Mouse (Mus musculus) midbrain, embryonic 16.5 days (tissue): ENCODE data around the gene Hpcal1. TPM values are rescaled to one million over a fixed set of nuclear protein-coding genes. Genes with fewer than 3 reads are reported as not detected.

Source experiments
- ATAC-seq: fragments of 200-750 bp; cut with Nextera tagmentation; 2 replicates; pipeline ENCODE4 v1.8.0; 2017; ENCODE audit warnings: moderate TSS enrichment
- H3K27ac ChIP-seq: fragments of 300-500 bp; sonication (generic); 2 replicates; pipeline ENCODE4 v1.5.1; 2014; ENCODE audit warnings: mild to moderate bottlenecking, low read length, mixed read lengths
- H3K27me3 ChIP-seq: fragments of 300-500 bp; sonication (generic); 2 replicates; pipeline ENCODE4 v1.6.1; 2014; ENCODE audit warnings: low read depth, low read length, mixed read lengths; ENCODE audit not compliant: control insufficient read depth, insufficient read depth
- H3K36me3 ChIP-seq: fragments of 300-500 bp; sonication (generic); 2 replicates; pipeline ENCODE4 v1.6.1; 2014; ENCODE audit warnings: mild to moderate bottlenecking, low read length, moderate library complexity, mixed read lengths; ENCODE audit not compliant: control insufficient read depth, insufficient read depth
- H3K4me1 ChIP-seq: fragments of 300-500 bp; sonication (generic); 2 replicates; pipeline ENCODE4 v1.6.1; 2014; ENCODE audit warnings: mild to moderate bottlenecking, low read length, mixed read lengths; ENCODE audit not compliant: control insufficient read depth, insufficient read depth
- H3K4me2 ChIP-seq: fragments of 300-500 bp; sonication (generic); 2 replicates; pipeline ENCODE4 v1.6.1; 2014; ENCODE audit warnings: mild to moderate bottlenecking, low read length, mixed read lengths
- H3K4me3 ChIP-seq: fragments of 300-500 bp; sonication (generic); 2 replicates; pipeline ENCODE4 v1.5.1; 2014; ENCODE audit warnings: low read depth, mild to moderate bottlenecking, low read length, moderate library complexity, mixed read lengths
- H3K9ac ChIP-seq: fragments of 300-500 bp; sonication (generic); 2 replicates; pipeline ENCODE4 v1.6.1; 2014; ENCODE audit warnings: low read depth, low read length, mixed read lengths
- H3K9me3 ChIP-seq: fragments of 300-500 bp; sonication (generic); replicated peaks from 2 replicates; pipeline ENCODE4 v1.6.1; 2014; ENCODE audit warnings: mild to moderate bottlenecking, low read length, mixed read lengths; ENCODE audit not compliant: control insufficient read depth, poor library complexity, severe bottlenecking
- WGBS: fragments of 180-500 bp; shearing (Covaris S2); extraction: QIAGEN DNeasy Blood & Tissue Kit; methylation state at CpG from one replicate; pipeline ENCODE4 v1.1.7; 2014; 5-methylcytosine and 5-hydroxymethylcytosine counted together
- polyA plus RNA-seq: library from polyadenylated mRNA; unstranded; fragments of >200 nt; fragmentation: Nextera tagmentation; extraction: Ambion mirVana; gene quantifications from 2 replicates; pipeline ENCODE4 v1.2.1, GENCODE M21; 2015

Gene Hpcal1
- polyA plus RNA-seq, 1 experiment from 2014 or later = 107 TPM

GRCm38 (mm10) chr12:17679571-17679970 lies 11.1 kb upstream of the Hpcal1 start:
- no peak for ATAC-seq
- Histone ChIP-seq H3K4me3 (no peak overlapping the region), H3K4me2 (no peak overlapping the region), H3K27ac (no peak overlapping the region), H3K36me3 (no peaks in the 10 kb centered on the region), H3K9ac (no peak overlapping the region), H3K9me3 (no peaks in the 10 kb centered on the region), H3K4me1 (no peaks in the 10 kb centered on the region), H3K27me3 (no peaks in the 10 kb centered on the region)
- WGBS = 95% methylated on average over 4 of the region's 4 CpGs

DNA sequence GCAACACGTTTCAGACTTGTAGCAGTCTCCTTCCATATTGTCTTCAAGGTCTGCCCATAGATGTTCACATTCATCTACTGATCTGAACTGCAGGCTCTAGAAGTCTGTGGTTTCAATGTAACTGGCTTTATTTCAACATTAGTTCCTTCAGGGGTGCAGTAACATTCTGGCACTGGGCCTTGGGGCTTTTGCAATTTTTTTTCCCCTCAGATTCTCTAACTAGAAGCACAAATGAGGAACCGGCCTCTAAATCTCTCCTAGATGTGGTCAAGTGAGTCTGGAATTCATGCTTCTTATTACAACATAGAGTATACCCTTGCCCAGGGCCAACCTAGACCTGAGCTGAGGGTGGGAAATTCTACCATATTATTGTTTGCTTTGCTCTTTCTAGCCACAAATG lies 8.5 kb upstream of the Hpcal1 start:
- H3K4me2 ChIP-seq = no peak overlapping the region
- H3K4me3 ChIP-seq = no peak overlapping the region
- no peak for ATAC-seq
- H3K9me3 ChIP-seq = no peaks in the 10 kb centered on the region
- WGBS = 89% methylated on average over 2 of the region's 2 CpGs
- H3K9ac ChIP-seq = no peak overlapping the region
- H3K27ac ChIP-seq = no peak overlapping the region
- H3K4me1 ChIP-seq = no peaks in the 10 kb centered on the region
- H3K36me3 ChIP-seq = no peaks in the 10 kb centered on the region
- H3K27me3 ChIP-seq = no peaks in the 10 kb centered on the region

DNA sequence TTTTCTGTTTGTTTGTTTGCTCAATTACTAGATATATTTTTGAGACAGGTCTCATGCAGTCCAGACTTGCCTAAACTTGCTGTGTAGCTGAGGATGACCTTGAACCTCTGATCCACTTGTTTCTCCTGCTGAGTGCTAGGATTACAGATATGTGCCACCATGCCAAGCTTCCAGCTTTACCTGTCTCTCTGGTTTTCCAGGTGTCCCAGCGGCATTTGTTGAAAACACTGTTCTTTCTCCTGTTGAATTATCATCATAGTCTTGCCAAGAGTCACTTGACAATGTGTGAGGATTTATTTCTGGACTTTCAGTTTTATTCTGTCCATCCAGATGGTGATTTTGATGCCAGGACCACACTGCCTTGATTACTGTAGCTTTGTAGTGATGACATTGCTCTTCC lies 6.3 kb upstream of the Hpcal1 start:
- H3K4me3 ChIP-seq = no peak overlapping the region
- WGBS = 92% methylated on average over 1 of the region's 1 CpGs
- no peak overlapping the region for H3K9ac ChIP-seq
- no peaks in the 10 kb centered on the region for H3K9me3 ChIP-seq
- H3K27ac ChIP-seq = no peak overlapping the region
- H3K27me3 ChIP-seq = no peaks in the 10 kb centered on the region
- no peak overlapping the region for H3K4me2 ChIP-seq
- ATAC-seq = no peak
- no peaks in the 10 kb centered on the region for H3K4me1 ChIP-seq
- H3K36me3 ChIP-seq = no peaks in the 10 kb centered on the region

DNA sequence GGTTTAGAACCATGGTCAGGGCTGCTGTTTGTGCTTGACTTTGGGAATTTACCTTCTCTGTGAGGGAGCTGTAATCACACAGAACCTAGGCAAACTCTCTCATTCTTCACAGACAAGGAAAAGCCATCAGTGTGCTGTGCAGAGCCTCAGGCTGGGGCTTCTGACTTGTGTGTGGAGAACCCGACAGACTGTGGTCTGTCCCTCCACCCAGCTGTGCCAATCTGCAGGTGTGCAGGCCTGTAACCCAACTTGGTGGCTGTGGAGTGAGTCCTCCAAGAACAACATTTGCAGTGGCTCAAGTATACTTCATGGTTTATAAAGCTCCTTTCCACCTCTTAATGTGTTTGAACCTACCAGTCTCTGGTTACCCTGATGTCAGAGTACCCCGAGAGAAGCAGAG lies 4.5 kb upstream of the Hpcal1 start:
- H3K36me3 ChIP-seq = no peaks in the 10 kb centered on the region
- no peaks in the 10 kb centered on the region for H3K4me1 ChIP-seq
- H3K4me3 ChIP-seq = no peak overlapping the region
- H3K9me3 ChIP-seq = no peaks in the 10 kb centered on the region
- no peak for ATAC-seq
- H3K27ac ChIP-seq = no peak overlapping the region
- no peak overlapping the region for H3K4me2 ChIP-seq
- H3K27me3 ChIP-seq = no peaks in the 10 kb centered on the region
- H3K9ac ChIP-seq = no peak overlapping the region
- WGBS = 85% methylated on average over 2 of the region's 2 CpGs

GRCm38 (mm10) chr12:17688913-17689312 lies 1.7 kb upstream of the Hpcal1 start:
- H3K4me2 ChIP-seq = no peak overlapping the region
- WGBS = 97% methylated on average over 3 of the region's 3 CpGs
- H3K36me3 ChIP-seq = no peaks in the 10 kb centered on the region
- no peak for ATAC-seq
- no peaks in the 10 kb centered on the region for H3K27me3 ChIP-seq
- H3K9me3 ChIP-seq = no peaks in the 10 kb centered on the region
- peaks cover 17% of the 10 kb centered on the region for H3K4me1 ChIP-seq
- no peak overlapping the region for H3K9ac ChIP-seq
- no peak overlapping the region for H3K4me3 ChIP-seq
- no peak overlapping the region for H3K27ac ChIP-seq

GRCm38 (mm10) chr12:17689931-17690563 lies 609 bp upstream of the Hpcal1 start:
- peak; percentile 58 for ATAC-seq
- H3K4me1 ChIP-seq = peaks cover 19% of the 10 kb centered on the region
- H3K9me3 ChIP-seq = no peaks in the 10 kb centered on the region
- no peak overlapping the region for H3K27ac ChIP-seq
- WGBS = 13% methylated on average over 20 of the region's 20 CpGs
- no peaks in the 10 kb centered on the region for H3K36me3 ChIP-seq
- peak overlapping the region; percentile 82 for H3K4me3 ChIP-seq
- peak overlapping the region; percentile 81 for H3K9ac ChIP-seq
- H3K27me3 ChIP-seq = no peaks in the 10 kb centered on the region
- peak overlapping the region; percentile 91 for H3K4me2 ChIP-seq

GRCm38 (mm10) chr12:17691320-17691876 lies 742 bp downstream of the Hpcal1 start:
- peaks cover 19% of the 10 kb centered on the region for H3K4me1 ChIP-seq
- peak overlapping the region; percentile 81 for H3K9ac ChIP-seq
- no peaks in the 10 kb centered on the region for H3K9me3 ChIP-seq
- ATAC-seq = peak; percentile 43
- WGBS = under 1% methylated on average over 30 of the region's 30 CpGs
- no peak overlapping the region for H3K27ac ChIP-seq
- peak overlapping the region; percentile 82 for H3K4me3 ChIP-seq
- H3K36me3 ChIP-seq = no peaks in the 10 kb centered on the region
- H3K27me3 ChIP-seq = no peaks in the 10 kb centered on the region
- peak overlapping the region; percentile 91 for H3K4me2 ChIP-seq

GRCm38 (mm10) chr12:17691891-17692321 lies 1.2 kb downstream of the Hpcal1 start:
- under 1% methylated on average over 23 of the region's 23 CpGs for WGBS
- ATAC-seq = 0 out of 2 replicates have a peak, but pooled peaks have one; percentile 1

GRCm38 (mm10) chr12:17692356-17692755 lies 1.7 kb downstream of the Hpcal1 start:
- Histone ChIP-seq H3K9me3 (no peaks in the 10 kb centered on the region), H3K27me3 (no peaks in the 10 kb centered on the region), H3K9ac (peak overlapping the region; percentile 81), H3K4me2 (peak overlapping the region; percentile 91), H3K4me3 (peak overlapping the region; percentile 82), H3K36me3 (no peaks in the 10 kb centered on the region), H3K27ac (no peak overlapping the region), H3K4me1 (peaks cover 19% of the 10 kb centered on the region)
- 26% methylated on average over 5 of the region's 5 CpGs for WGBS
- ATAC-seq = no peak

More at GRCm38 (mm10) chr12:17691891-17692321, 1.2 kb downstream of the Hpcal1 start:
- peaks cover 19% of the 10 kb centered on the region for H3K4me1 ChIP-seq
- H3K27ac ChIP-seq = no peak overlapping the region
- peak overlapping the region; percentile 82 for H3K4me3 ChIP-seq
- peak overlapping the region; percentile 91 for H3K4me2 ChIP-seq
- no peaks in the 10 kb centered on the region for H3K9me3 ChIP-seq
- H3K27me3 ChIP-seq = no peaks in the 10 kb centered on the region
- H3K9ac ChIP-seq = peak overlapping the region; percentile 81
- H3K36me3 ChIP-seq = no peaks in the 10 kb centered on the region
